Mouse (Mus musculus): ENCODE measurements around the gene Tbc1d1.

GRCm38 (mm10) chr5:64274738-64275451, 118.8 kb downstream of the Tbc1d1 start:
- TF ChIP-seq EP300 (IDR thresholded peaks at IDR 0.05; ENCODE audit: low read depth) (no peak), CTCF (IDR thresholded peaks at IDR 0.05; ENCODE audit: low read depth) (peak; percentile 73)
